Mouse (Mus musculus): ENCODE data around the gene Zfp455. TPM values are rescaled to one million over a fixed set of nuclear protein-coding genes. Genes with fewer than 3 reads are reported as not detected.
"Not testable (repeated sequence)": the region's sequence is repeated elsewhere in the genome, so short reads cannot be mapped to it uniquely, and the experiment has no call there.

The Zfp455 gene
- 1 to 10 TPM; 1.9 to 2.6 TPM for total RNA-seq (2021)
- long read RNA-seq, experiment 1, partial matches to known transcripts, result 0 of 4 reads
- long read RNA-seq, experiment 1, other reads (novel, unspliced or antisense), result 2 of 4 reads
- long read RNA-seq, experiment 2, partial matches to known transcripts, result 0 of 2 reads
- long read RNA-seq, experiment 2, other reads (novel, unspliced or antisense), result 2 of 2 reads

- DNase-seq, result peak; percentile 61
Observed at GRCm38 (mm10) chr13:67194340-67194894, at the start of gene Zfp455. Gene Zfp455 (plus strand): TSS chr13:67194506.

- DNase-seq, result not testable (repeated sequence)
Observed at GRCm38 (mm10) chr13:67166122-67166521, 28.2 kb upstream of the Zfp455 start.

- DNase-seq, result peak; percentile 82
Observed at GRCm38 (mm10) chr13:67172991-67173722, 21.1 kb upstream of the Zfp455 start, which contains the start of gene Rsl1. Gene Rsl1 (plus strand): TSS chr13:67173182.

GRCm38 (mm10) chr13:67173723-67174055 is 20.6 kb upstream of the Zfp455 start:
- no peak for DNase-seq

GRCm38 (mm10) chr13:67201656-67202055 is 7.3 kb downstream of the Zfp455 start:
- DNase-seq, result no peak

GRCm38 (mm10) chr13:67214015-67214607 is 19.8 kb downstream of the Zfp455 start:
- DNase-seq, result no peak

Other genes with a start within 250 kb of the Zfp455 start
- 1 to 10 TPM; 1.6 to 1.8 TPM for gene Zfp712, start 133.3 kb upstream of the Zfp455 start, total RNA-seq (2021)
- 1 to 10 TPM in 1 of 2 experiments, under 1 TPM in 1; 0.99 to 1.5 TPM for gene Zfp708, start 96.5 kb upstream of the Zfp455 start, total RNA-seq (2021)
- gene Gm28557, start 85.9 kb upstream of the Zfp455 start, total RNA-seq (2021), result 1 to 10 TPM; 4.5 to 6.4 TPM
- under 1 TPM; 0.24 to 0.39 TPM for gene Rslcan18, start 78.2 kb upstream of the Zfp455 start, total RNA-seq (2021)
- 1 to 10 TPM; 3.6 to 5.5 TPM for gene Zfp759, start 72.8 kb upstream of the Zfp455 start, total RNA-seq (2021)
- 1 to 10 TPM; 5.8 to 5.9 TPM for gene Rsl1, start 21.3 kb upstream of the Zfp455 start, total RNA-seq (2021)
- gene Zfp458, start 84.0 kb downstream of the Zfp455 start, total RNA-seq (2021), result 1 to 10 TPM; 2.5 to 4.9 TPM
- 1 to 10 TPM; 2.2 to 4.7 TPM for gene Zfp457, start 112.0 kb downstream of the Zfp455 start, total RNA-seq (2021)
- 1 to 10 TPM; 3.5 to 5.1 TPM for gene Zfp595, start 138.1 kb downstream of the Zfp455 start, total RNA-seq (2021)
- gene Gm28044, start 166.0 kb downstream of the Zfp455 start, total RNA-seq (2021), result 1 to 10 TPM in 1 of 2 experiments, not detected in 1; 1.9 TPM
- gene Zfp953, start 166.1 kb downstream of the Zfp455 start, total RNA-seq (2021), result 1 to 10 TPM; 2.6 to 2.7 TPM
- 1 to 10 TPM in 1 of 2 experiments, not detected in 1; 1.7 TPM for gene Gm28041, start 181.2 kb downstream of the Zfp455 start, total RNA-seq (2021)
- gene Zfp456, start 181.3 kb downstream of the Zfp455 start, total RNA-seq (2021), result 1 to 10 TPM; 1.7 to 1.9 TPM
- gene Zfp429, start 205.3 kb downstream of the Zfp455 start, total RNA-seq (2021), result 1 to 10 TPM; 4.3 to 4.4 TPM
- gene Zfp459, start 226.9 kb downstream of the Zfp455 start, total RNA-seq (2021), result 1 to 10 TPM in 1 of 2 experiments, under 1 TPM in 1; 0.54 to 1.5 TPM

Data from adrenal gland, postnatal 10 days (tissue).